Mouse (Mus musculus): ENCODE measurements around the gene St13. TPM values are rescaled to one million over a fixed set of nuclear protein-coding genes. Genes with fewer than 3 reads are reported as not detected.

The St13 gene
- polyA plus RNA-seq, 1 experiment from 2014 or later = 105 TPM

GRCm38 (mm10) chr15:81341426-81341825 lies 58.5 kb downstream of the St13 start:
- H3K4me2 ChIP-seq = no peak overlapping the region
- no peak overlapping the region for H3K4me3 ChIP-seq
- H3K36me3 ChIP-seq = peaks cover 76% of the 10 kb centered on the region
- no peak overlapping the region for H3K9ac ChIP-seq
- no peak for ATAC-seq
- no peak overlapping the region for H3K27ac ChIP-seq
- WGBS (ENCODE audit: insufficient replicate concordance) = 81% methylated on average over 2 of the region's 2 CpGs
- H3K9me3 ChIP-seq (replicated peaks) = no peaks in the 10 kb centered on the region
- no peaks in the 10 kb centered on the region for H3K27me3 ChIP-seq (replicated peaks)
- no peaks in the 10 kb centered on the region for H3K4me1 ChIP-seq

GRCm38 (mm10) chr15:81339158-81339557 lies 60.7 kb downstream of the St13 start:
- Histone ChIP-seq H3K27ac (no peak overlapping the region), H3K4me1 (no peaks in the 10 kb centered on the region), H3K9ac (no peak overlapping the region), H3K9me3 (replicated peaks) (no peaks in the 10 kb centered on the region), H3K27me3 (replicated peaks) (no peaks in the 10 kb centered on the region), H3K4me3 (no peak overlapping the region), H3K4me2 (no peak overlapping the region), H3K36me3 (peaks cover 92% of the 10 kb centered on the region)
- WGBS (ENCODE audit: insufficient replicate concordance) = 86% methylated on average over 3 of the region's 3 CpGs
- ATAC-seq = no peak

- 76% methylated on average over 5 of the region's 5 CpGs for WGBS (ENCODE audit: insufficient replicate concordance)
- Histone ChIP-seq H3K9ac (no peak overlapping the region), H3K4me3 (no peak overlapping the region), H3K9me3 (replicated peaks) (no peaks in the 10 kb centered on the region), H3K36me3 (peaks cover 90% of the 10 kb centered on the region), H3K4me2 (no peak overlapping the region), H3K27ac (no peak overlapping the region), H3K27me3 (replicated peaks) (no peaks in the 10 kb centered on the region), H3K4me1 (no peaks in the 10 kb centered on the region)
- no peak for ATAC-seq
Observed at GRCm38 (mm10) chr15:81336466-81336865, 63.4 kb downstream of the St13 start.

- no peaks in the 10 kb centered on the region for H3K27me3 ChIP-seq (replicated peaks)
- WGBS (ENCODE audit: insufficient replicate concordance) = 83% methylated on average over 4 of the region's 4 CpGs
Observed at GRCm38 (mm10) chr15:81332517-81332916, 67.4 kb downstream of the St13 start.

GRCm38 (mm10) chr15:81330816-81331433 lies 69.0 kb downstream of the St13 start:
- H3K9ac ChIP-seq = no peak overlapping the region
- no peak overlapping the region for H3K27ac ChIP-seq
- H3K36me3 ChIP-seq = peaks cover 92% of the 10 kb centered on the region
- H3K4me2 ChIP-seq = no peak overlapping the region
- H3K27me3 ChIP-seq (replicated peaks) = no peaks in the 10 kb centered on the region
- 61% methylated on average over 3 of the region's 3 CpGs for WGBS (ENCODE audit: insufficient replicate concordance)
- H3K4me3 ChIP-seq = no peak overlapping the region
- H3K4me1 ChIP-seq = no peaks in the 10 kb centered on the region
- ATAC-seq = no peak
- H3K9me3 ChIP-seq (replicated peaks) = no peaks in the 10 kb centered on the region

More at GRCm38 (mm10) chr15:81332517-81332916, 67.4 kb downstream of the St13 start:
- ATAC-seq = no peak
- Histone ChIP-seq H3K36me3 (peaks cover 91% of the 10 kb centered on the region), H3K4me3 (no peak overlapping the region), H3K27ac (no peak overlapping the region), H3K9me3 (replicated peaks) (no peaks in the 10 kb centered on the region), H3K4me1 (no peaks in the 10 kb centered on the region), H3K9ac (no peak overlapping the region), H3K4me2 (no peak overlapping the region)

GRCm38 (mm10) chr15:81329721-81330369 lies 70.0 kb downstream of the St13 start:
- Histone ChIP-seq H3K4me2 (no peak overlapping the region), H3K4me3 (no peak overlapping the region), H3K9ac (no peak overlapping the region), H3K36me3 (peaks cover 90% of the 10 kb centered on the region), H3K27me3 (replicated peaks) (no peaks in the 10 kb centered on the region), H3K9me3 (replicated peaks) (no peaks in the 10 kb centered on the region), H3K4me1 (no peaks in the 10 kb centered on the region), H3K27ac (no peak overlapping the region)
- WGBS (ENCODE audit: insufficient replicate concordance) = 70% methylated on average over 5 of the region's 5 CpGs
- no peak for ATAC-seq

GRCm38 (mm10) chr15:81327501-81327900 lies 72.4 kb downstream of the St13 start:
- Histone ChIP-seq H3K27me3 (replicated peaks) (no peaks in the 10 kb centered on the region), H3K4me1 (no peaks in the 10 kb centered on the region), H3K4me2 (no peak overlapping the region), H3K4me3 (no peak overlapping the region), H3K36me3 (peaks cover 82% of the 10 kb centered on the region), H3K9me3 (replicated peaks) (no peaks in the 10 kb centered on the region), H3K27ac (no peak overlapping the region), H3K9ac (no peak overlapping the region)
- no peak for ATAC-seq
- 79% methylated on average over 7 of the region's 7 CpGs for whole genome bisulfite sequencing (ENCODE audit: insufficient replicate concordance)

- ATAC-seq = no peak
- Histone ChIP-seq H3K4me3 (no peak overlapping the region), H3K9me3 (replicated peaks) (no peaks in the 10 kb centered on the region), H3K4me1 (no peaks in the 10 kb centered on the region), H3K4me2 (no peak overlapping the region), H3K27me3 (replicated peaks) (no peaks in the 10 kb centered on the region), H3K27ac (no peak overlapping the region), H3K36me3 (peaks cover 86% of the 10 kb centered on the region), H3K9ac (no peak overlapping the region)
- WGBS (ENCODE audit: insufficient replicate concordance) = 70% methylated on average over 4 of the region's 4 CpGs
Observed at GRCm38 (mm10) chr15:81324979-81325378, 74.9 kb downstream of the St13 start.

- H3K4me3 ChIP-seq = no peak overlapping the region
- no peak overlapping the region for H3K27ac ChIP-seq
- H3K9me3 ChIP-seq (replicated peaks) = no peaks in the 10 kb centered on the region
- no peaks in the 10 kb centered on the region for H3K4me1 ChIP-seq
- H3K36me3 ChIP-seq = peaks cover 82% of the 10 kb centered on the region
- no peaks in the 10 kb centered on the region for H3K27me3 ChIP-seq (replicated peaks)
- no peak overlapping the region for H3K4me2 ChIP-seq
- WGBS (ENCODE audit: insufficient replicate concordance) = 84% methylated on average over 3 of the region's 3 CpGs
- no peak for ATAC-seq
- no peak overlapping the region for H3K9ac ChIP-seq
Observed at GRCm38 (mm10) chr15:81320137-81320536, 79.7 kb downstream of the St13 start.

GRCm38 (mm10) chr15:81319462-81319861 lies 80.4 kb downstream of the St13 start:
- Histone ChIP-seq H3K36me3 (peaks cover 79% of the 10 kb centered on the region), H3K4me2 (no peak overlapping the region), H3K27me3 (replicated peaks) (no peaks in the 10 kb centered on the region), H3K27ac (no peak overlapping the region), H3K9ac (no peak overlapping the region), H3K4me3 (no peak overlapping the region), H3K4me1 (no peaks in the 10 kb centered on the region), H3K9me3 (replicated peaks) (no peaks in the 10 kb centered on the region)
- 84% methylated on average over 9 of the region's 9 CpGs for WGBS (ENCODE audit: insufficient replicate concordance)
- ATAC-seq = no peak

GRCm38 (mm10) chr15:81313928-81314327 lies 85.9 kb downstream of the St13 start:
- Histone ChIP-seq H3K4me1 (no peaks in the 10 kb centered on the region), H3K4me2 (no peak overlapping the region), H3K9me3 (replicated peaks) (no peaks in the 10 kb centered on the region), H3K4me3 (no peak overlapping the region), H3K9ac (no peak overlapping the region), H3K27me3 (replicated peaks) (no peaks in the 10 kb centered on the region), H3K36me3 (peaks cover 30% of the 10 kb centered on the region), H3K27ac (no peak overlapping the region)
- 60% methylated on average over 3 of the region's 3 CpGs for WGBS (ENCODE audit: insufficient replicate concordance)
- no peak for ATAC-seq
